8 mouse cellular contexts compared by ENCODE assay signal in the genomic region with DNA sequence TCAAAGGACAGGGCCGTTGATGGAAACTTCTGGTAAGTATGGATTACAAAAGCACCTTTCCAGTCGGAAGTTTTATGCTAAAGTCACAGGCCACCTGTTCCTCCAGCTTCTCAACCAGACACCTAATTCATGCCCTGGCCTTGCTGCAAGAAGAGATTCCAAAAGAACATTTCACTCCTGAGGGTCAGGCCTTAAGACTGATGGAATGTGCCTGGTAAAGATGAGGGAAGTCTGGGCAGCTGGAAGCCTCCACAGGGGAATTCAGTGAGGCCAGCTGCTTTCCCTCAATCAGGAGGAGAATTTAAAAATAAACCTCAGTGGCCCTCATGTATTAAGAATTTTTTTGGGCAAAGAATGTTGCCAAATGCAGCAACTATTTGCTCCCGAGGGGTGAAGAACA.
DNase-seq lines count a peak whose midpoint lies in the region; ATAC-seq and TF ChIP-seq lines count a peak whose summit lies in the region.

No protein-coding gene starts in this region.

- H3K27me3 ChIP-seq in neural tube, embryonic 11.5 days (ENCODE audit: control insufficient read depth, insufficient read depth, low read length), result no peaks in the 10 kb centered on the region
- no peaks in the 10 kb centered on the region for H3K27me3 ChIP-seq in heart, adult 2 months (ENCODE audit: control insufficient read depth, insufficient read depth, low read length)
- no peaks in the 10 kb centered on the region for H3K27me3 ChIP-seq in limb, embryonic 14.5 days (ENCODE audit: control insufficient read depth, insufficient read depth, low read length)
- no peaks in the 10 kb centered on the region for H3K27me3 ChIP-seq in stomach, embryonic 16.5 days (ENCODE audit: control insufficient read depth, insufficient read depth, low read length)
- no peaks in the 10 kb centered on the region for H3K27me3 ChIP-seq in liver, embryonic 11.5 days (replicated peaks; ENCODE audit: control insufficient read depth, insufficient read depth, low read length)

- no peak overlapping the region for H3K9ac ChIP-seq in neural tube, embryonic 11.5 days (ENCODE audit: low read length)
- H3K9ac ChIP-seq in heart, adult 2 months (ENCODE audit: low read depth, low read length), result no peak overlapping the region
- H3K9ac ChIP-seq in limb, embryonic 14.5 days (ENCODE audit: low read depth, low read length, severe bottlenecking), result no peak overlapping the region
- no peak overlapping the region; the same call in 1 of the 2 replicates for H3K9ac ChIP-seq in stomach, embryonic 16.5 days (ENCODE audit: low read length)
- H3K9ac ChIP-seq in liver, embryonic 11.5 days (ENCODE audit: low read depth, low read length), result no peak overlapping the region

- intact Hi-C loops in heart, adult 2 months (cut with DNase I), result loop anchor here (2.0 kb wide), 1 partner anchor 31 kb away; no protein-coding TSS in a partner anchor

- no peak for DNase-seq in neural tube, embryonic 11.5 days (ENCODE audit: low spot score)
- DNase-seq in neural tube, embryonic 10.5 days (ENCODE audit: extremely low spot score, low spot score), result no peak
- DNase-seq in heart, adult 2 months, result peak in 1 of 2 experiments; percentile 39
- peak; percentile 73 for DNase-seq in limb, embryonic 14.5 days (ENCODE audit: low spot score)
- DNase-seq in liver, embryonic 11.5 days (ENCODE audit: low spot score), result no peak
- DNase-seq in cerebellum, adult 9-10 months, result no peak
- no peak for DNase-seq in frontal cortex, postnatal 10 days (ENCODE audit: low spot score in 2 of 2)

- no peaks in the 10 kb centered on the region for H3K9me3 ChIP-seq in neural tube, embryonic 11.5 days (ENCODE audit: control insufficient read depth, low read length)
- H3K9me3 ChIP-seq in limb, embryonic 14.5 days (ENCODE audit: control insufficient read depth, low read length), result no peaks in the 10 kb centered on the region
- H3K9me3 ChIP-seq in stomach, embryonic 16.5 days (replicated peaks; ENCODE audit: control insufficient read depth, low read length), result no peaks in the 10 kb centered on the region
- no peaks in the 10 kb centered on the region for H3K9me3 ChIP-seq in liver, embryonic 11.5 days (ENCODE audit: control insufficient read depth, low read length)

- no peak for TF ChIP-seq POLR2A in heart, adult 2 months (IDR thresholded peaks at IDR 0.05; ENCODE audit: insufficient read depth, low read depth, low read length)
- no peak for TF ChIP-seq POLR2A in limb, embryonic 14.5 days (IDR thresholded peaks at IDR 0.05; ENCODE audit: borderline replicate concordance, extremely low read depth, insufficient read depth, insufficient read length)

- 61% methylated on average over 3 of the region's 3 CpGs for WGBS in neural tube, embryonic 11.5 days
- WGBS in heart, adult 2 months, result 26% methylated on average over 3 of the region's 3 CpGs
- 21% methylated on average over 3 of the region's 3 CpGs for WGBS in limb, embryonic 14.5 days
- WGBS in stomach, embryonic 16.5 days, result 32% methylated on average over 3 of the region's 3 CpGs
- WGBS in liver, embryonic 11.5 days, result 69% methylated on average over 3 of the region's 3 CpGs

- no peak overlapping the region for H3K4me2 ChIP-seq in neural tube, embryonic 11.5 days (ENCODE audit: low read depth)
- H3K4me2 ChIP-seq in limb, embryonic 14.5 days (replicated peaks; ENCODE audit: low read depth, low read length, severe bottlenecking), result no peak overlapping the region
- no peak overlapping the region for H3K4me2 ChIP-seq in stomach, embryonic 16.5 days (ENCODE audit: low read depth, low read length)
- H3K4me2 ChIP-seq in liver, embryonic 11.5 days, result no peak overlapping the region

- peak overlapping the region; percentile 1; the same call in 1 of the 2 replicates for H3K27ac ChIP-seq in neural tube, embryonic 11.5 days (ENCODE audit: low read depth, low read length)
- H3K27ac ChIP-seq in heart, adult 2 months, result peak overlapping the region; percentile 40
- H3K27ac ChIP-seq in limb, embryonic 14.5 days (replicated peaks; ENCODE audit: low read depth, low read length), result no peak overlapping the region
- H3K27ac ChIP-seq in stomach, embryonic 16.5 days (ENCODE audit: low read length), result peak overlapping the region; percentile 74
- no peak overlapping the region for H3K27ac ChIP-seq in liver, embryonic 11.5 days (ENCODE audit: low read depth, low read length)

- no peak for TF ChIP-seq CTCF in heart, adult 2 months (IDR thresholded peaks at IDR 0.05)

- H3K79me2 ChIP-seq in heart, adult 2 months (replicated peaks; ENCODE audit: control insufficient read depth, insufficient read depth, low read length), result no peaks in the 10 kb centered on the region; the same call in none of the 2 replicates

- ATAC-seq in neural tube, embryonic 11.5 days (ENCODE audit: insufficient read depth, low FRiP score, low TSS enrichment), result no peak
- peak; percentile 78 for ATAC-seq in limb, embryonic 14.5 days (ENCODE audit: low FRiP score, low read depth)
- ATAC-seq in stomach, embryonic 16.5 days (ENCODE audit: insufficient read depth, low FRiP score), result peak; percentile 38; the same call in 1 of the 2 replicates
- ATAC-seq in liver, embryonic 11.5 days (replicated peaks; ENCODE audit: low FRiP score), result no peak

- H3K4me3 ChIP-seq in neural tube, embryonic 11.5 days (ENCODE audit: low read depth, low read length), result no peak overlapping the region
- no peak overlapping the region for H3K4me3 ChIP-seq in heart, adult 2 months
- H3K4me3 ChIP-seq in limb, embryonic 14.5 days (replicated peaks; ENCODE audit: low read length), result no peak overlapping the region
- no peak overlapping the region for H3K4me3 ChIP-seq in stomach, embryonic 16.5 days (replicated peaks; ENCODE audit: low read length)
- H3K4me3 ChIP-seq in liver, embryonic 11.5 days (ENCODE audit: low read depth, low read length), result no peak overlapping the region

- no peak for TF ChIP-seq EP300 in heart, adult 2 months (IDR thresholded peaks at IDR 0.05; ENCODE audit: insufficient read depth, low read depth, low read length)

- H3K36me3 ChIP-seq in neural tube, embryonic 11.5 days (ENCODE audit: control insufficient read depth, insufficient read depth, low read length), result no peaks in the 10 kb centered on the region
- H3K36me3 ChIP-seq in heart, adult 2 months (ENCODE audit: control insufficient read depth, insufficient read depth, low read length), result peaks cover 11% of the 10 kb centered on the region
- no peaks in the 10 kb centered on the region for H3K36me3 ChIP-seq in limb, embryonic 14.5 days (ENCODE audit: control insufficient read depth, insufficient read depth, low read length)
- no peaks in the 10 kb centered on the region for H3K36me3 ChIP-seq in stomach, embryonic 16.5 days (ENCODE audit: control insufficient read depth, insufficient read depth, low read length)
- no peaks in the 10 kb centered on the region for H3K36me3 ChIP-seq in liver, embryonic 11.5 days (ENCODE audit: control insufficient read depth, insufficient read depth, low read length)

- H3K4me1 ChIP-seq in neural tube, embryonic 11.5 days (ENCODE audit: control insufficient read depth, insufficient read depth, low read length), result peaks cover 19% of the 10 kb centered on the region
- H3K4me1 ChIP-seq in heart, adult 2 months (ENCODE audit: control insufficient read depth, insufficient read depth, low read length), result peaks cover 16% of the 10 kb centered on the region
- peaks cover 43% of the 10 kb centered on the region for H3K4me1 ChIP-seq in limb, embryonic 14.5 days (ENCODE audit: control insufficient read depth, insufficient read depth, low read length)
- H3K4me1 ChIP-seq in stomach, embryonic 16.5 days (ENCODE audit: control insufficient read depth, insufficient read depth, low read length), result peaks cover 35% of the 10 kb centered on the region
- H3K4me1 ChIP-seq in liver, embryonic 11.5 days (replicated peaks; ENCODE audit: control insufficient read depth, insufficient read depth, low read length), result peaks cover 3% of the 10 kb centered on the region; the same call in 1 of the 2 replicates

Comparison
In these comparisons a context has a peak if more than half of its experiments do, and no peak if none do; other contexts are left out.
1. ATAC-seq: peak in limb, embryonic 14.5 days (single experiment) and stomach, embryonic 16.5 days (single experiment); none in neural tube, embryonic 11.5 days (single experiment) and liver, embryonic 11.5 days (single experiment).
2. H3K27ac ChIP-seq: peak in neural tube, embryonic 11.5 days (single experiment), heart, adult 2 months (single experiment) and stomach, embryonic 16.5 days (single experiment); none in limb, embryonic 14.5 days (single experiment) and liver, embryonic 11.5 days (single experiment).